In the genomic region with DNA sequence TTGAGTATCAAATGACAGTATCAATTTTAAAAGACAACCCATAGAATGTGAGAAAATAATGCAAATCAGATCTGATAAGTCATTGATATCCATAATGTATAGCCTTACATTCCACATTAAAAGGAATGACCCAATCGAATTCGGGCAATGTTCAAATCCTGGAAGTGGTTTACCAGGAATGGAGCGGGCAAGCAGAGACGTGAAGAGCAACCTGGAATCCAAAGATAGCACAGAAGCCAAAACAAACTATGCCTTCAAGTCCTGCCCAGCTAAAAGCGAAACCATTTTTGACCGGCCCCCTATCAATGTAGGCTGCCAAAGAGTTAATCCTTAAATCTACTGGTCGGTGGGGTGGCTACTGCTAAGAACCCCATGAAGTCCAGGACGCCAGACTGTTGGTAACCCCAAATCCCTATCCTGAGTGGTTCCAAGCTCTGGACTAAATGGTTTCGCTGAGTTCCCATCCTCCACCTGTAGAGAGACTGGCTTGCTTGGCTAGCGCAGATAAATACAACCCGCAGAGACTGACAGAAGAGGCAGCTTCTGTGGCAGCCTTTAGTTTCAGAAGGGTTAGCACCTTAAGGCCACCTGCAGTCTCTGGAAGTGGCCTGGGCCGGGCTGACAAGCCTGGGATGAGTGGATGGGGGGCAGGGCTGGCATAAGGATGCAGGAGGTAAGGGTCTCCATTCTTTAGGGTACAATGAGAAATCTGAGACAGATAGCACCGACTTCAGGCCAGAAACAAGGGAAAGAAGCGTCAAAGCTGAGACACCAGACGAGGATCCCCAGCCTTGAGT, we compare ENCODE assay signal across 8 mouse cellular contexts. TPM values are rescaled to one million over a fixed set of nuclear protein-coding genes. Genes with fewer than 3 reads are reported as not detected.
DNase-seq lines count a peak whose midpoint lies in the region; ATAC-seq and TF ChIP-seq lines count a peak whose summit lies in the region.

No protein-coding gene starts in this region.

- 0 out of 2 replicates have a peak overlapping the region, but pooled peaks have one; percentile 1 for H3K9ac ChIP-seq in kidney, embryonic 14.5 days (ENCODE audit: low read depth, low read length)
- peak overlapping the region; percentile 93 for H3K9ac ChIP-seq in hindbrain, postnatal 0 days (replicated peaks; ENCODE audit: low read length)
- H3K9ac ChIP-seq in midbrain, postnatal 0 days (replicated peaks; ENCODE audit: low read length, poor library complexity, severe bottlenecking) = peak overlapping the region; percentile 57

- H3K27me3 ChIP-seq in kidney, embryonic 14.5 days (ENCODE audit: control insufficient read depth, insufficient read depth, low read length) = peaks cover 5% of the 10 kb centered on the region; the same call in 1 of the 2 replicates
- H3K27me3 ChIP-seq in kidney, adult 2 months (replicated peaks; ENCODE audit: control insufficient read depth, insufficient read depth, low read length) = no peaks in the 10 kb centered on the region
- H3K27me3 ChIP-seq in hindbrain, postnatal 0 days (ENCODE audit: insufficient read depth, low read length) = no peaks in the 10 kb centered on the region
- no peaks in the 10 kb centered on the region for H3K27me3 ChIP-seq in midbrain, postnatal 0 days (ENCODE audit: insufficient read depth, low read length)

- H3K36me3 ChIP-seq in kidney, embryonic 14.5 days (ENCODE audit: control insufficient read depth, insufficient read depth, low read length) = no peaks in the 10 kb centered on the region
- H3K36me3 ChIP-seq in kidney, adult 2 months (ENCODE audit: control insufficient read depth, insufficient read depth, low read length) = no peaks in the 10 kb centered on the region
- no peaks in the 10 kb centered on the region for H3K36me3 ChIP-seq in hindbrain, postnatal 0 days (ENCODE audit: insufficient read depth, low read length)
- H3K36me3 ChIP-seq in midbrain, postnatal 0 days (ENCODE audit: insufficient read depth, low read length) = no peaks in the 10 kb centered on the region

- peak overlapping the region; percentile 34 for H3K4me3 ChIP-seq in kidney, embryonic 14.5 days (ENCODE audit: low read length)
- no peak overlapping the region for H3K4me3 ChIP-seq in kidney, adult 2 months (ENCODE audit: insufficient read depth, low read depth, low read length)
- peak overlapping the region; percentile 94 for H3K4me3 ChIP-seq in cortical plate, adult 2 months (ENCODE audit: insufficient read depth, low read length)
- H3K4me3 ChIP-seq in hindbrain, postnatal 0 days (ENCODE audit: low read length) = peak overlapping the region; percentile 80
- peak overlapping the region; percentile 84 for H3K4me3 ChIP-seq in midbrain, postnatal 0 days (ENCODE audit: low read depth, low read length)

- 24% methylated on average over 15 of the region's 15 CpGs for WGBS in kidney, embryonic 14.5 days
- 29% methylated on average over 15 of the region's 15 CpGs for WGBS in kidney, adult 2 months
- 17% methylated on average over 15 of the region's 15 CpGs for WGBS in hindbrain, postnatal 0 days
- 18% methylated on average over 15 of the region's 15 CpGs for WGBS in midbrain, postnatal 0 days

- no peak for TF ChIP-seq POLR2A in kidney, adult 2 months (IDR thresholded peaks at IDR 0.05; ENCODE audit: low read depth, low read length)
- no peak for TF ChIP-seq POLR2A in cortical plate, adult 2 months (IDR thresholded peaks at IDR 0.05; ENCODE audit: extremely low read depth, insufficient read depth, low read length)

- H3K4me1 ChIP-seq in kidney, embryonic 14.5 days (ENCODE audit: control insufficient read depth, insufficient read depth, low read length) = peaks cover 13% of the 10 kb centered on the region
- no peaks in the 10 kb centered on the region for H3K4me1 ChIP-seq in kidney, adult 2 months (ENCODE audit: control insufficient read depth, insufficient read depth, low read length)
- H3K4me1 ChIP-seq in cortical plate, adult 2 months (ENCODE audit: control insufficient read depth, insufficient read depth, low read length) = no peaks in the 10 kb centered on the region; the same call in 1 of the 2 replicates
- H3K4me1 ChIP-seq in hindbrain, postnatal 0 days (ENCODE audit: insufficient read depth, low read length) = peaks cover 27% of the 10 kb centered on the region
- H3K4me1 ChIP-seq in midbrain, postnatal 0 days (ENCODE audit: insufficient read depth, low read length) = peaks cover 23% of the 10 kb centered on the region

- ATAC-seq in kidney, embryonic 14.5 days (ENCODE audit: low FRiP score, low TSS enrichment) = peak; percentile 24; the same call in 1 of the 2 replicates
- ATAC-seq in hindbrain, postnatal 0 days = no peak; the same call in none of the 2 replicates
- ATAC-seq in midbrain, postnatal 0 days (ENCODE audit: low FRiP score) = peak; percentile 14

- no peaks in the 10 kb centered on the region for H3K9me3 ChIP-seq in kidney, embryonic 14.5 days (ENCODE audit: control insufficient read depth, low read length)
- H3K9me3 ChIP-seq in hindbrain, postnatal 0 days (ENCODE audit: low read length) = no peaks in the 10 kb centered on the region
- H3K9me3 ChIP-seq in midbrain, postnatal 0 days (ENCODE audit: low read length) = no peaks in the 10 kb centered on the region

- TF ChIP-seq CTCF in kidney, adult 2 months (conservative IDR thresholded peaks at IDR 0.05; ENCODE audit: insufficient read depth, insufficient read length, low read depth, low read length) = no peak
- no peak for TF ChIP-seq CTCF in cortical plate, adult 2 months (IDR thresholded peaks at IDR 0.05; ENCODE audit: extremely low read depth, insufficient read depth, low read length)
- TF ChIP-seq CTCF in hindbrain, postnatal 0 days (IDR thresholded peaks at IDR 0.05; ENCODE audit: low read depth) = no peak
- TF ChIP-seq CTCF in midbrain, postnatal 0 days (IDR thresholded peaks at IDR 0.05) = no peak

- H3K27ac ChIP-seq in kidney, embryonic 14.5 days (ENCODE audit: low read depth, low read length) = no peak overlapping the region
- no peak overlapping the region for H3K27ac ChIP-seq in kidney, adult 2 months (ENCODE audit: insufficient read depth, low read depth, low read length)
- peak overlapping the region; percentile 49; the same call in 1 of the 2 replicates for H3K27ac ChIP-seq in cortical plate, adult 2 months (ENCODE audit: insufficient read depth, low read length)
- peak overlapping the region; percentile 98 for H3K27ac ChIP-seq in hindbrain, postnatal 0 days
- peak overlapping the region; percentile 98 for H3K27ac ChIP-seq in midbrain, postnatal 0 days (ENCODE audit: low read depth, low read length)

- H3K4me2 ChIP-seq in kidney, embryonic 14.5 days (replicated peaks; ENCODE audit: low read depth, low read length) = peak overlapping the region; percentile 87
- peak overlapping the region; percentile 87 for H3K4me2 ChIP-seq in hindbrain, postnatal 0 days (ENCODE audit: low read depth, low read length)
- H3K4me2 ChIP-seq in midbrain, postnatal 0 days (ENCODE audit: low read depth, low read length, poor library complexity, severe bottlenecking) = peak overlapping the region; percentile 96

- DNase-seq in kidney, adult 2 months = no peak
- peak; percentile 56 for DNase-seq in hindbrain, postnatal 0 days (ENCODE audit: low spot score)
- DNase-seq in midbrain, postnatal 0 days (ENCODE audit: low spot score) = no peak
- no peak for DNase-seq in thymus, postnatal 10 days (ENCODE audit: low spot score in 2 of 2)
- no peak for DNase-seq in B cell, adult 2 months
- DNase-seq in embryo, embryonic 11 days = no peak

RNA-seq across cellular contexts. Expression of gene Rundc3a, which starts 0.6 kb away (rescaled TPM):
- polyA plus RNA-seq in kidney, embryonic 14.5 days (2014; fragmentation: Nextera tagmentation; extraction: Ambion mirVana) = 1.7 and 1.9 TPM in 2 replicates
- polyA plus RNA-seq in kidney, adult 2 months (2012; rRNA removed) = 2.6 and 3.4 TPM in 2 replicates
- 511 and 558 TPM in 2 replicates for polyA plus RNA-seq in cortical plate, adult 2 months (2012; rRNA removed)
- total RNA-seq in hindbrain, postnatal 0 days (2014; rRNA removed) = 310 and 349 TPM in 2 replicates
- 114 and 125 TPM in 2 replicates for polyA plus RNA-seq in hindbrain, postnatal 0 days (2015; fragmentation: Nextera tagmentation; extraction: Ambion mirVana)
- total RNA-seq in midbrain, postnatal 0 days (2014; rRNA removed) = 379 and 397 TPM in 2 replicates
- 127 and 133 TPM in 2 replicates for polyA plus RNA-seq in midbrain, postnatal 0 days (2015; fragmentation: Nextera tagmentation; extraction: Ambion mirVana)

RNA-seq across cellular contexts. Expression of gene Slc25a39, which starts 15.1 kb away (rescaled TPM):
- 224 and 274 TPM in 2 replicates for polyA plus RNA-seq in kidney, embryonic 14.5 days (2014; fragmentation: Nextera tagmentation; extraction: Ambion mirVana)
- 1,128 and 1,486 TPM in 2 replicates for polyA plus RNA-seq in kidney, adult 2 months (2012; rRNA removed)
- 85.9 and 88.4 TPM in 2 replicates for polyA plus RNA-seq in cortical plate, adult 2 months (2012; rRNA removed)
- 169 and 194 TPM in 2 replicates for total RNA-seq in hindbrain, postnatal 0 days (2014; rRNA removed)
- polyA plus RNA-seq in hindbrain, postnatal 0 days (2015; fragmentation: Nextera tagmentation; extraction: Ambion mirVana) = 165 and 176 TPM in 2 replicates
- 139 and 176 TPM in 2 replicates for total RNA-seq in midbrain, postnatal 0 days (2014; rRNA removed)
- 132 and 148 TPM in 2 replicates for polyA plus RNA-seq in midbrain, postnatal 0 days (2015; fragmentation: Nextera tagmentation; extraction: Ambion mirVana)

RNA-seq across cellular contexts. Expression of gene Slc4a1, which starts 26.6 kb away (rescaled TPM):
- polyA plus RNA-seq in kidney, embryonic 14.5 days (2014; fragmentation: Nextera tagmentation; extraction: Ambion mirVana) = 3.0 and 3.3 TPM in 2 replicates
- polyA plus RNA-seq in kidney, adult 2 months (2012; rRNA removed) = 79.5 and 90.6 TPM in 2 replicates
- polyA plus RNA-seq in cortical plate, adult 2 months (2012; rRNA removed) = 0.02 and 0.04 TPM in 2 replicates
- 0.22 and 0.84 TPM in 2 replicates for total RNA-seq in hindbrain, postnatal 0 days (2014; rRNA removed)
- 0.48 and 0.54 TPM in 2 replicates for polyA plus RNA-seq in hindbrain, postnatal 0 days (2015; fragmentation: Nextera tagmentation; extraction: Ambion mirVana)
- 0.33 and 1.1 TPM in 2 replicates for total RNA-seq in midbrain, postnatal 0 days (2014; rRNA removed)
- 0.27 and 0.42 TPM in 2 replicates for polyA plus RNA-seq in midbrain, postnatal 0 days (2015; fragmentation: Nextera tagmentation; extraction: Ambion mirVana)

RNA-seq across cellular contexts. Expression of gene Grn, which starts 37.5 kb away (rescaled TPM):
- 81.0 and 103 TPM in 2 replicates for polyA plus RNA-seq in kidney, embryonic 14.5 days (2014; fragmentation: Nextera tagmentation; extraction: Ambion mirVana)
- polyA plus RNA-seq in kidney, adult 2 months (2012; rRNA removed) = 184 and 195 TPM in 2 replicates
- polyA plus RNA-seq in cortical plate, adult 2 months (2012; rRNA removed) = 64.6 and 67.2 TPM in 2 replicates
- total RNA-seq in hindbrain, postnatal 0 days (2014; rRNA removed) = 85.6 and 98.5 TPM in 2 replicates
- 98.4 and 104 TPM in 2 replicates for polyA plus RNA-seq in hindbrain, postnatal 0 days (2015; fragmentation: Nextera tagmentation; extraction: Ambion mirVana)
- 74.2 and 78.0 TPM in 2 replicates for total RNA-seq in midbrain, postnatal 0 days (2014; rRNA removed)
- polyA plus RNA-seq in midbrain, postnatal 0 days (2015; fragmentation: Nextera tagmentation; extraction: Ambion mirVana) = 90.4 and 91.7 TPM in 2 replicates

RNA-seq across cellular contexts. Expression of gene Fam171a2, which starts 54.8 kb away (rescaled TPM):
- polyA plus RNA-seq in kidney, embryonic 14.5 days (2014; fragmentation: Nextera tagmentation; extraction: Ambion mirVana) = 12.3 and 14.7 TPM in 2 replicates
- polyA plus RNA-seq in kidney, adult 2 months (2012; rRNA removed) = 18.9 and 20.4 TPM in 2 replicates
- polyA plus RNA-seq in cortical plate, adult 2 months (2012; rRNA removed) = 77.9 and 78.3 TPM in 2 replicates
- 546 and 699 TPM in 2 replicates for total RNA-seq in hindbrain, postnatal 0 days (2014; rRNA removed)
- polyA plus RNA-seq in hindbrain, postnatal 0 days (2015; fragmentation: Nextera tagmentation; extraction: Ambion mirVana) = 20.6 and 21.0 TPM in 2 replicates
- total RNA-seq in midbrain, postnatal 0 days (2014; rRNA removed) = 584 and 605 TPM in 2 replicates
- polyA plus RNA-seq in midbrain, postnatal 0 days (2015; fragmentation: Nextera tagmentation; extraction: Ambion mirVana) = 22.5 and 25.4 TPM in 2 replicates

Comparison
In these comparisons a context has a peak if more than half of its experiments do, and no peak if none do; other contexts are left out.
1. RNA of gene Slc4a1, which starts 26.6 kb away (polyA plus RNA-seq): 79.5 to 90.6 TPM in kidney, adult 2 months; 3.0 to 3.3 TPM in kidney, embryonic 14.5 days, 0.48 to 0.54 TPM in hindbrain, postnatal 0 days, 0.27 to 0.42 TPM in midbrain, postnatal 0 days and 0.02 to 0.04 TPM in cortical plate, adult 2 months; every median in the first group is over 10 times any median in the second.
2. H3K27ac ChIP-seq: peak in cortical plate, adult 2 months (single experiment), hindbrain, postnatal 0 days (single experiment) and midbrain, postnatal 0 days (single experiment); none in kidney, embryonic 14.5 days (single experiment) and kidney, adult 2 months (single experiment).
3. H3K9ac ChIP-seq: peak in every context shown above with its lines; median percentile 93 in hindbrain, postnatal 0 days; 57 in midbrain, postnatal 0 days; 1 in kidney, embryonic 14.5 days.
4. RNA of gene Rundc3a, which starts 0.6 kb away (polyA plus RNA-seq): 511 to 558 TPM in cortical plate, adult 2 months, 127 to 133 TPM in midbrain, postnatal 0 days and 114 to 125 TPM in hindbrain, postnatal 0 days; 2.6 to 3.4 TPM in kidney, adult 2 months and 1.7 to 1.9 TPM in kidney, embryonic 14.5 days; every median in the first group is over 10 times any median in the second.
5. Peak in every context shown above with its lines, with median percentiles within 50 percentile points of each other: H3K4me2 ChIP-seq.